Mouse (Mus musculus): ENCODE measurements around the gene Epha3.

Gene Epha3

GRCm38 (mm10) chr16:63863913-63864330 is at the start of gene Epha3:
Gene Epha3 (minus strand): TSS chr16:63864175.
- TF ChIP-seq GATA4 (IDR thresholded peaks at IDR 0.05; ENCODE audit: insufficient replicate concordance, low read length), result peak; percentile 53; the same call in 1 of the 2 replicates

DNA sequence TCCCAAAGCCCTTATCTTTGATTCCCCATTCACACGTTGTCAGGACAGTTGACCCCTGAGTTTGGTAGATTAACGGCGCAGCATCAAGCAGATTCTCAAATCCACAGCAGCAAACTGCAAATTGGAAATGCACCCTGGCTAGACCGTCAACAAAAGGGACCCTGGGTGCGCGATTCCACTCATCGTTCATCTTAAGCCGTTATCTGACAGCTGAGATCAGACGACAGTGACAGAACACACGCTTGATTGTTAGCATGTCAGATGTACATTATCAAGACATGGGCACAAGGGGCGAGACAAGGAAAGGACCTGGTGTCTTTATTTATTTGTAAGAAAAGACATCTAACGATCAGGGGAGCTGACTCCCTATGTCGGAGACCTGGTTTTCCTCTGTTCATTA is 39.5 kb upstream of the Epha3 start:
- no peak for TF ChIP-seq GATA4 (IDR thresholded peaks at IDR 0.05; ENCODE audit: insufficient replicate concordance, low read length)

- no peak for TF ChIP-seq GATA4 (IDR thresholded peaks at IDR 0.05; ENCODE audit: insufficient replicate concordance, low read length)
These were observed 17.2 kb upstream of the Epha3 start for GRCm38 (mm10) chr16:63881190-63881589.

DNA sequence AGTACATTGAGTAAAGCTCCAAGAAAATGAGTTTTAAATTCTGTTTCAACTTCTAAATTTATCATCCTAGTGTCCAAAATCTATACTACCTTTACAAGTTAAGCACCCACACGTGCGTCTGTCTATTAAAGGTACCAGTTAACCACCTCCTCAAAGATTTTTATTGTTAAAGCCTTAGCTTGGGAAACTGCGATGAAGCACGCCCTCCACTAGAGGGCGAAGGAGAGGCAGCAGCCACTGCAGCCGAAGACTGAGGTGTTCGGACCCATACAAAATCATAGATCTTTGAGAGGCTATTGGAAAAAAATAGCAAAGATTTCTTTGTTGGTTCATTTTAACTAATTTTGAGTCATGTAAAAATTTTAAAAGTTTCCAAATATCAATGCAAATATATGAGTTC is 8.3 kb upstream of the Epha3 start:
- no peak for TF ChIP-seq GATA4 (IDR thresholded peaks at IDR 0.05; ENCODE audit: insufficient replicate concordance, low read length)

DNA sequence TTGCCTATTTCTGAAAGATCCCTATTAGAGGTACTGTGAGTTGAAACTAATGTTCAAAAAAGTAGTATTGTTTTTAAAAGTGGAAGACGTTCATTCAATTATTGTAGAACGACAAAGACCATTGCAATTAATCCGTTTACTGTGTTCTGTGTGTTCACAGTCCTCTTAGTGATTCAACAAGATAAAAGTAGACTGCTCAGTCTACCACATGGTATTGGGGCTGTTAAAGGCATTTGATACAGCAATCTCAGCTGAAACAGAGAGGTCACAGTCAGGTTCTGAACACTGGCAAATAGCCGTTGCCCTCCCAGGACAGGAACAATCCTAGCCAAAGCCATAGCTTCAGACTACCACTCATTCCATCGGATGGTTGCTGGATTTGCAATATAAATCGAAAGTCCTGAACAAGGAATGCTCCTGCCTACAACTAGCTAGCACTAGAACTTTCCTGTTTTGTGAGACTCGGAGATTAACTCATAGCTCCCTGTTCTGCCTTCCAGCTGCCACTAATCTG is 545 bp upstream of the Epha3 start:
- no peak for TF ChIP-seq GATA4 (IDR thresholded peaks at IDR 0.05; ENCODE audit: insufficient replicate concordance, low read length)

DNA sequence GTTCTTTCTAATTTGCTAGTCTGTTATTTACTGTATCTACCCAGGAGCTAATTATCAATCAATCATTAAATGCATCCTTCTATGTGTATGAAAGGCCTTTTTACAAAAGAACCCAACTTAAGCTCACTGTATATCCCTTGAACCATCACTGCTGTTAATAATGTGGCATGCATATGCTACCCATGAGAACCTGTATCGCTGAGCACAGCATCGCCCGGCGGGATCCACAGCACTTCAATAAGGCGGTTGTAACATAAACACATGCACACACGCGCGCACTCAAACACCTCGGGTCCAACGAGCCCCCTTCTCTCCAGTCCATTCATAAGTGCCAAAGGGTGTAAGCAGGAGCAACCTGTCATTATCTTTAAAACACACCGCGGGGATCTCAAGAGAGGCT is 794 bp downstream of the Epha3 start:
- no peak for TF ChIP-seq GATA4 (IDR thresholded peaks at IDR 0.05; ENCODE audit: insufficient replicate concordance, low read length)

DNA sequence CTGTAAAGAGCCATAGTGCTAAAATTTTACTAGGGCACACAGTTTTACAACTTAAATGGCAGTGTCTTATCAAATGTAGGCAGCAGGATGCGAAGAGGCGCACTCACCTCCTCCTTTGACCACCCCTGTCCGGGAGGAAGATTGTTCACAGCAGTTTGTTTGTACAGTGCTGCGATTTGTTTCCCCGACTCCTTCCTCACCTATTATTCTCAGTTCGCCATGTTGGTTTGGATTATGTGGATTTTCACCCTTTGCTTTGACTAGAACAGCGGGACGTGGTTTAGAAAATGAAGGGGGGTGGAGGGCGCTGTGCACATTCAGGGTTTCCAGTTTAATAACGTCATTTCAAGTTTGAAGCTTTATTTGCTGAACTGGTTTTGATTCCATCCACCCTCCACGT is 6.4 kb downstream of the Epha3 start:
- TF ChIP-seq GATA4 (IDR thresholded peaks at IDR 0.05; ENCODE audit: insufficient replicate concordance, low read length), result no peak

- no peak for TF ChIP-seq GATA4 (IDR thresholded peaks at IDR 0.05; ENCODE audit: insufficient replicate concordance, low read length)
These were observed 7.1 kb downstream of the Epha3 start for GRCm38 (mm10) chr16:63856658-63857552.

DNA sequence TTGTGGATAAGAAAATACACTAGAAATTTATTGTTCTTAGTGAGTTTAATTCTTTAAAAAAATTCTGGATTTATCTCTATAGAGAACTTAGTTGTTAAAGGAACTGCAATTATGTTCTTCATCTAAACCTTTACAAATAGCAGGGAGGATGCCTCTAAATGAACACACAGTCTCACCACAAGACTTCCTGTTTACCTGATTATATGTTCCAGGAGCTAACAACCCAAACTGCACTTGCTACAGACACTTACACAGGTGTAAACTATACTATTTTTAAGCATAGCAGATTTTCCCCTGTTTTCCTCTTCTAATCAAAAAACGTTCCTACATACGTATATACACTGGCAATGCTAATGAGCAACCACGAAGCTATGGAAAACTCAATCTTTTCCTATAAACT is 13.7 kb downstream of the Epha3 start:
- TF ChIP-seq GATA4 (IDR thresholded peaks at IDR 0.05; ENCODE audit: insufficient replicate concordance, low read length), result no peak

- no peak for TF ChIP-seq GATA4 (IDR thresholded peaks at IDR 0.05; ENCODE audit: insufficient replicate concordance, low read length)
These were observed 21.1 kb downstream of the Epha3 start for GRCm38 (mm10) chr16:63842911-63843310.

- TF ChIP-seq GATA4 (IDR thresholded peaks at IDR 0.05; ENCODE audit: insufficient replicate concordance, low read length), result no peak
These were observed 26.5 kb downstream of the Epha3 start for GRCm38 (mm10) chr16:63837466-63837865.

DNA sequence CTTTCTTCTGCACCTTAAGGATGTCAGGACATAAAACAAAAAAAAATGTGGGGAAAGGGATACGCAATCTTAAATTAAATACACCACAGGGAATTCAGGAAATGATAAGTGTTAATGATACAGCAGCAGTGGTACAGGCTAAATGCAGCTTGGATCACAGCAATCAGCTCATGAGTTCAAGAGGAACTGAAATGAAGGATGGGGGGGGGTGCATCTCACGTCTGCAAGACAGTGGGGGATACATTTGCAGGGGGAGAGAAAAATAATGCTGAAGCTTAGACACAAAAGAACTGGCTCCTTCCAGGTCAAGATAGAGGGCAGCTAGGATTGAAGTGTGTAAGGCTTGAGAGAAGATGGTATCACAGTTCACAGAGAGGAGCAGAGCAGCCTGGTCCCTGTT is 42.8 kb downstream of the Epha3 start:
- no peak for TF ChIP-seq GATA4 (IDR thresholded peaks at IDR 0.05; ENCODE audit: insufficient replicate concordance, low read length)

GRCm38 (mm10) chr16:63817606-63818005 is 46.4 kb downstream of the Epha3 start:
- TF ChIP-seq GATA4 (IDR thresholded peaks at IDR 0.05; ENCODE audit: insufficient replicate concordance, low read length), result no peak

- no peak for TF ChIP-seq GATA4 (IDR thresholded peaks at IDR 0.05; ENCODE audit: insufficient replicate concordance, low read length)
These were observed 47.3 kb downstream of the Epha3 start for GRCm38 (mm10) chr16:63816672-63817071.

DNA sequence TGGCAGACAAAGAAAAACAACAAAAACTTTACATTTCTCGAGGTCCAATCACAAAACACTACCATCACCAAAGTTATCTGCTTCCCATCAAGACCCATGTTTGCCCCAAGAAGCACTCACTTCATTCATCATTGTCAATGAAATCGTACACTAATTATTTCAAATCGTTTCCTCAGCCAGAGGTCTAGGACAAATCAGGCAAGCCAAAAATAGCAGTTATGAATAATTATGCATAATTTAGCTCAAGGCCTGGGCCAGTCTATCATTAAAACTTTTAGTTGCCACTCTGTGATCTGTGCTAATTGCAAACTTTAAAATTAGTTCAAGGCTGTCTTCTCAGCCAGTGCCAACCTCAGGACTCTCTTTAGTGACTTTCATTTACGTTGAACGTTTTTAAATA is 54.1 kb downstream of the Epha3 start:
- no peak for TF ChIP-seq GATA4 (IDR thresholded peaks at IDR 0.05; ENCODE audit: insufficient replicate concordance, low read length)

GRCm38 (mm10) chr16:63808991-63809390 is 55.0 kb downstream of the Epha3 start:
- no peak for TF ChIP-seq GATA4 (IDR thresholded peaks at IDR 0.05; ENCODE audit: insufficient replicate concordance, low read length)

Data from liver, adult (tissue).